ENCODE assay signal across 8 mouse cellular contexts in genomic region chr12:55124242-55124641, GRCm38 (mm10). TPM values are rescaled to one million over a fixed set of nuclear protein-coding genes. Genes with fewer than 3 reads are reported as not detected.
DNase-seq lines count a peak whose midpoint lies in the region; ATAC-seq and TF ChIP-seq lines count a peak whose summit lies in the region.
"Not testable (repeated sequence)": the region's sequence is repeated elsewhere in the genome, so short reads cannot be mapped to it uniquely, and the experiment has no call there.

Gene Fam177a, plus strand, starts transcription at chr12:55124469.

- dilution Hi-C loops in CH12.LX (cut with MboI; ENCODE audit: extremely low pct_ligation_motif_present, extremely low pct_unique_long_range_greater_than_20kb, low sequenced_read_pairs) = not testable (repeated sequence)

- in situ Hi-C loops in CH12.LX (cut with MboI; ENCODE audit: low pct_ligation_motif_present, low pct_unique_long_range_greater_than_20kb, low sequenced_read_pairs) = not testable (repeated sequence)

- not testable (repeated sequence) for TF ChIP-seq POLR2A in CH12.LX (IDR thresholded peaks at IDR 0.05; ENCODE audit: low read depth, low read length)

- H3K9ac ChIP-seq in CH12.LX (ENCODE audit: insufficient read depth, low read depth); embryonic facial prominence, embryonic 12.5 days; kidney, postnatal 0 days (ENCODE audit: low read depth, low read length); limb, embryonic 12.5 days (replicated peaks); neural tube, embryonic 13.5 days: not testable (repeated sequence)

- peak; percentile 91 for ATAC-seq in embryonic facial prominence, embryonic 12.5 days (ENCODE audit: insufficient number of reproducible peaks, insufficient read depth, low FRiP score, low TSS enrichment)
- ATAC-seq in granulocyte monocyte progenitor cell, adult 5-6 weeks (replicated peaks; ENCODE audit: poor library complexity, severe bottlenecking) = peak; percentile 91
- ATAC-seq in kidney, postnatal 0 days (replicated peaks; ENCODE audit: low FRiP score, low read depth) = peak; percentile 96
- ATAC-seq in limb, embryonic 12.5 days (ENCODE audit: insufficient number of reproducible peaks, insufficient read depth, low FRiP score, low TSS enrichment, low read depth) = peak; percentile 94
- ATAC-seq in neural tube, embryonic 13.5 days (ENCODE audit: low read depth) = peak; percentile 99

- not testable (repeated sequence) for H3K4me3 ChIP-seq in CH12.LX (replicated peaks in 1 of 3; ENCODE audit: low read depth in 2 of 3, low read length in 2 of 3, poor library complexity in 1 of 3); embryonic facial prominence, embryonic 12.5 days; hindbrain, embryonic 10.5 days; kidney, postnatal 0 days (replicated peaks; ENCODE audit: low read depth, low read length); limb, embryonic 12.5 days (replicated peaks); macrophage (ENCODE audit: inconsistent target); neural tube, embryonic 13.5 days

- not testable (repeated sequence) for H3K27me3 ChIP-seq in CH12.LX (replicated peaks); embryonic facial prominence, embryonic 12.5 days; hindbrain, embryonic 10.5 days (ENCODE audit: insufficient read depth, poor library complexity, severe bottlenecking); kidney, postnatal 0 days (ENCODE audit: insufficient read depth, low read length); limb, embryonic 12.5 days; neural tube, embryonic 13.5 days

- TF ChIP-seq EP300 in CH12.LX (IDR thresholded peaks at IDR 0.05; ENCODE audit: low read length) = not testable (repeated sequence)

- no CpG with 5 or more reads among the region's 40 CpGs for WGBS in embryonic facial prominence, embryonic 12.5 days
- WGBS in hindbrain, embryonic 10.5 days = no CpG with 5 or more reads among the region's 40 CpGs
- no CpG with 5 or more reads among the region's 40 CpGs for WGBS in kidney, postnatal 0 days
- no CpG with 5 or more reads among the region's 40 CpGs for WGBS in limb, embryonic 12.5 days
- no CpG with 5 or more reads among the region's 40 CpGs for WGBS in macrophage (ENCODE audit: missing documents)
- no CpG with 5 or more reads among the region's 40 CpGs for whole genome bisulfite sequencing in neural tube, embryonic 13.5 days

- not testable (repeated sequence) for H3K27ac ChIP-seq in CH12.LX (ENCODE audit: insufficient read depth, low read depth); embryonic facial prominence, embryonic 12.5 days; hindbrain, embryonic 10.5 days; kidney, postnatal 0 days; limb, embryonic 12.5 days; macrophage; neural tube, embryonic 13.5 days (replicated peaks)

- not testable (repeated sequence) for TF ChIP-seq CTCF in CH12.LX (conservative IDR thresholded peaks at IDR 0.05 in 1 of 2, IDR thresholded peaks at IDR 0.05 in 1 of 2; ENCODE audit: low read depth in 2 of 2, low read length in 2 of 2); kidney, postnatal 0 days (IDR thresholded peaks at IDR 0.05; ENCODE audit: low read depth)

- not testable (repeated sequence) for H3K79me2 ChIP-seq in CH12.LX (replicated peaks; ENCODE audit: control insufficient read depth, extremely low read depth, insufficient read depth, poor library complexity, severe bottlenecking); macrophage (ENCODE audit: inconsistent target)

- not testable (repeated sequence) for TF ChIP-seq RAD21 in CH12.LX (IDR thresholded peaks at IDR 0.05; ENCODE audit: low read depth, low read length)

- H3K9me3 ChIP-seq in CH12.LX (replicated peaks; ENCODE audit: low read length); embryonic facial prominence, embryonic 12.5 days; hindbrain, embryonic 10.5 days; kidney, postnatal 0 days (replicated peaks; ENCODE audit: low read length); limb, embryonic 12.5 days; neural tube, embryonic 13.5 days: not testable (repeated sequence)

- H3K4me2 ChIP-seq in CH12.LX (ENCODE audit: insufficient read depth, low read depth, poor library complexity, severe bottlenecking); embryonic facial prominence, embryonic 12.5 days (replicated peaks); kidney, postnatal 0 days (ENCODE audit: low read length); limb, embryonic 12.5 days; neural tube, embryonic 13.5 days: not testable (repeated sequence)

- not testable (repeated sequence) for DNase-seq in CH12.LX (ENCODE audit: extremely low read depth); hindbrain, embryonic 10.5 days (ENCODE audit: low spot score); kidney, postnatal 0 days (ENCODE audit: low spot score)

- not testable (repeated sequence) for H3K36me3 ChIP-seq in CH12.LX (replicated peaks in 1 of 2; ENCODE audit: control insufficient read depth in 1 of 2, insufficient read depth in 1 of 2, low read length in 1 of 2); embryonic facial prominence, embryonic 12.5 days; hindbrain, embryonic 10.5 days; kidney, postnatal 0 days (ENCODE audit: insufficient read depth, low read length); limb, embryonic 12.5 days; macrophage (ENCODE audit: inconsistent target); neural tube, embryonic 13.5 days

- H3K4me1 ChIP-seq in CH12.LX (ENCODE audit: control insufficient read depth in 1 of 2, insufficient read depth in 2 of 2); embryonic facial prominence, embryonic 12.5 days; hindbrain, embryonic 10.5 days (replicated peaks); kidney, postnatal 0 days (replicated peaks; ENCODE audit: insufficient read depth, low read length); limb, embryonic 12.5 days (replicated peaks); neural tube, embryonic 13.5 days (replicated peaks): not testable (repeated sequence)

RNA-seq across cellular contexts. Expression of gene Fam177a, which starts in this region (rescaled TPM):
- total RNA-seq in CH12.LX (2012; rRNA removed) (11.1 and 11.8 TPM in 2 replicates), CH12.LX (2014; rRNA removed) (12.5 and 13.3 TPM in 2 replicates)
- polyA plus RNA-seq in CH12.LX (2012; ENCODE audit: insufficient read length, low read depth) (3.6 TPM in 1 of 2 replicates, not detected in the other), macrophage (2018) (24.9 to 76.5 TPM (median 28.7 TPM) in 3 replicates)
- polyA plus RNA-seq in embryonic facial prominence, embryonic 12.5 days (2016; fragmentation: Nextera tagmentation; extraction: Ambion mirVana) = 19.5 and 24.4 TPM in 2 replicates
- total RNA-seq in granulocyte monocyte progenitor cell, adult 5-6 weeks (2014; fragmentation: Nextera tagmentation) = 7.7 TPM in 1 of 2 replicates, not detected in the other
- 10.7 and 11.1 TPM in 2 replicates for total RNA-seq in granulocyte monocyte progenitor cell, adult 5-6 weeks (2017)
- polyA plus RNA-seq in hindbrain, embryonic 10.5 days (2016; fragmentation: Nextera tagmentation; extraction: Ambion mirVana) = 10.3 and 12.7 TPM in 2 replicates
- 17.1 and 20.5 TPM in 2 replicates for polyA plus RNA-seq in kidney, postnatal 0 days (2015; fragmentation: Nextera tagmentation; extraction: Ambion mirVana)
- polyA plus RNA-seq in limb, embryonic 12.5 days (2016; fragmentation: Nextera tagmentation; extraction: Ambion mirVana) = 15.7 and 18.4 TPM in 2 replicates
- total RNA-seq in macrophage (2018; cell fraction: chromatin; rRNA removed) = 100 to 1,000 TPM in 6 of 26 experiments, 10 to 100 TPM in 20; 12.7 to 209 (median 35.1) TPM
- total RNA-seq in macrophage (2018; cell fraction: cytosol; rRNA removed) = 100 to 1,000 TPM in 4 of 26 experiments, 10 to 100 TPM in 22; 32.7 to 213 (median 46.5) TPM
- total RNA-seq in macrophage (2018; cell fraction: nucleus; rRNA removed) = 100 to 1,000 TPM in 4 of 26 experiments, 10 to 100 TPM in 22; 22.2 to 199 (median 35.2) TPM
- polyA plus RNA-seq in neural tube, embryonic 13.5 days (2015; fragmentation: Nextera tagmentation; extraction: Ambion mirVana) = 48.1 and 49.9 TPM in 2 replicates
